Mouse (Mus musculus) midbrain, embryonic 12.5 days (tissue): Measurements from ENCODE around the gene Pnma5. TPM values are rescaled to one million over a fixed set of nuclear protein-coding genes. Genes with fewer than 3 reads are reported as not detected.

Experiments used
- microRNA counts: library from miRNA; unstranded; fragments of <30 nt; microRNA quantifications from one replicate; lab custom pipeline; 2017
- microRNA-seq: library from miRNA; unstranded; fragments of <30 nt; microRNA quantifications from one replicate; pipeline ENCODE4, GENCODE M21; 2017
- polyA plus RNA-seq: library from polyadenylated mRNA; unstranded; fragments of >200 nt; fragmentation: Nextera tagmentation; extraction: Ambion mirVana; gene quantifications from 2 replicates; pipeline ENCODE4 v1.2.1, GENCODE M21; 2016

Pnma5 gene
- polyA plus RNA-seq, 1 experiment from 2014 or later = 0.14 TPM

MicroRNAs encoded within 50 kb of the gene (microRNA counts, 519-probe panel; counts per million panel counts)
- not detected for microRNA mmu-miR-2137 (lab: Ali Mortazavi, UCI)

Small RNA genes within 50 kb of the gene (microRNA-seq; reads per million reads assigned to microRNA genes)
- 4.2 reads per million, percentile 16 among the genes with 10 or more reads in this experiment for gene Mir2137

Other genes with a start within 250 kb of the Pnma5 start
- 1.6 and 1.8 TPM in 2 replicates for gene Gabrq, start 211.9 kb downstream of the Pnma5 start, polyA plus RNA-seq
- gene Cetn2, start 118.7 kb downstream of the Pnma5 start, polyA plus RNA-seq = 99.1 and 107 TPM in 2 replicates
- 38.5 and 43.0 TPM in 2 replicates for gene Nsdhl, start 118.5 kb downstream of the Pnma5 start, polyA plus RNA-seq
- gene Zfp185, start 49.8 kb downstream of the Pnma5 start, polyA plus RNA-seq = 3.1 and 3.3 TPM in 2 replicates
- 1.1 TPM in 2 replicates for gene Pnma3, start 27.7 kb upstream of the Pnma5 start, polyA plus RNA-seq
- gene Xlr4a, start 45.4 kb upstream of the Pnma5 start, polyA plus RNA-seq = 0.55 and 0.58 TPM in 2 replicates
- 3.5 and 4.0 TPM in 2 replicates for gene Xlr3a, start 60.0 kb upstream of the Pnma5 start, polyA plus RNA-seq
- gene Gm14685, start 79.9 kb upstream of the Pnma5 start, polyA plus RNA-seq = 0.29 and 0.73 TPM in 2 replicates
- not detected in 2 replicates for gene Xlr5b, start 111.7 kb upstream of the Pnma5 start, polyA plus RNA-seq
- 0.34 and 0.40 TPM in 2 replicates for gene DXBay18, start 112.3 kb upstream of the Pnma5 start, polyA plus RNA-seq
- not detected in 2 replicates for gene Spin2d, start 139.9 kb upstream of the Pnma5 start, polyA plus RNA-seq
- 14.1 and 16.1 TPM in 2 replicates for gene Xlr3b, start 155.1 kb upstream of the Pnma5 start, polyA plus RNA-seq
- 0.43 and 0.70 TPM in 2 replicates for gene Xlr4b, start 177.2 kb upstream of the Pnma5 start, polyA plus RNA-seq
- gene F8a, start 191.2 kb upstream of the Pnma5 start, polyA plus RNA-seq = 23.1 and 23.2 TPM in 2 replicates
- gene Xlr4c, start 206.0 kb upstream of the Pnma5 start, polyA plus RNA-seq = not detected in 2 replicates
- gene Xlr3c, start 228.3 kb upstream of the Pnma5 start, polyA plus RNA-seq = 0.37 TPM in 1 of 2 replicates, not detected in the other